Mouse (Mus musculus) G1E (cell line): ENCODE results near the gene Rdh11. TPM values are rescaled to one million over a fixed set of nuclear protein-coding genes. Genes with fewer than 3 reads are reported as not detected.
"Not testable (repeated sequence)": the region's sequence is repeated elsewhere in the genome, so short reads cannot be mapped to it uniquely, and the experiment has no call there.

Source experiments
- ATAC-seq: 2 replicates; pipeline ENCODE4 v1.8.0; 2016; ENCODE audit warnings: mild to moderate bottlenecking; ENCODE audit not compliant: insufficient number of reproducible peaks, poor library complexity, low FRiP score, severe bottlenecking; ENCODE audit errors: extremely low read depth
- DNase-seq: peaks from one replicate; pipeline ENCODE4 v3.0.0; 2012; ENCODE audit warnings: low spot score
- H3K27me3 ChIP-seq: 2 replicates; pipeline ENCODE4 v1.6.1; 2012; ENCODE audit warnings: mild to moderate bottlenecking, low read length, inconsistent platforms; ENCODE audit not compliant: insufficient read depth
- H3K36me3 ChIP-seq: replicated peaks from 2 replicates; pipeline ENCODE3; 2012; ENCODE audit warnings: mild to moderate bottlenecking, inconsistent platforms
- H3K4me1 ChIP-seq: 2 replicates; pipeline ENCODE4 v1.6.1; 2012; ENCODE audit warnings: low read depth, low read length, inconsistent platforms, mixed read lengths; ENCODE audit not compliant: insufficient read depth
- H3K4me3 ChIP-seq: 2 replicates; pipeline ENCODE4 v1.5.1; 2012; ENCODE audit warnings: low read depth, mild to moderate bottlenecking, inconsistent platforms, low read length, moderate library complexity, mixed read lengths
- H3K9me3 ChIP-seq: replicated peaks from 2 replicates; pipeline ENCODE4 v1.6.1; 2012; ENCODE audit warnings: inconsistent platforms
- CTCF ChIP-seq: IDR thresholded peaks from 2 replicates; pipeline ENCODE4 v1.5.1; 2012; ENCODE audit warnings: low read depth, low read length, inconsistent platforms, mixed read lengths
- GATA1 ChIP-seq: IDR thresholded peaks from 2 replicates; pipeline ENCODE4 v1.6.1; 2012; ENCODE audit warnings: borderline replicate concordance, low read length, inconsistent platforms, mixed read lengths
- GATA2 ChIP-seq: IDR thresholded peaks from 2 replicates; pipeline ENCODE4 v1.6.1; 2012; ENCODE audit warnings: low read depth, low read length, inconsistent platforms, borderline replicate concordance
- POLR2AphosphoS5 ChIP-seq: IDR thresholded peaks from 2 replicates; pipeline ENCODE4 v1.6.1; 2012; ENCODE audit warnings: low read depth, low read length, inconsistent platforms; ENCODE audit not compliant: insufficient replicate concordance
- TAL1 ChIP-seq: conservative IDR thresholded peaks from 2 replicates; pipeline ENCODE4 v1.6.1; 2012; ENCODE audit warnings: low read depth, low read length, inconsistent platforms, mixed read lengths
- polyA plus RNA-seq: library from polyadenylated mRNA; stranded (reverse); fragments of >175 nt; gene quantifications from 2 replicates; pipeline ENCODE4 v1.2.3, GENCODE M21; 2012
- total RNA-seq, 2 experiments: library from RNA; stranded (forward) in 1 of 2; stranded (reverse) in 1 of 2; fragments of 200-1000 nt in 1 of 2; fragments of >200 nt in 1 of 2; fragmentation: Nextera tagmentation in 1 of 2; gene quantifications; 2 replicates each; pipeline ENCODE4 v1.2.3; 2014 to 2017

Rdh11 gene
- total and polyA plus RNA-seq, 3 experiments: 1.5 to 58.1 (median 49.6) TPM

DNA sequence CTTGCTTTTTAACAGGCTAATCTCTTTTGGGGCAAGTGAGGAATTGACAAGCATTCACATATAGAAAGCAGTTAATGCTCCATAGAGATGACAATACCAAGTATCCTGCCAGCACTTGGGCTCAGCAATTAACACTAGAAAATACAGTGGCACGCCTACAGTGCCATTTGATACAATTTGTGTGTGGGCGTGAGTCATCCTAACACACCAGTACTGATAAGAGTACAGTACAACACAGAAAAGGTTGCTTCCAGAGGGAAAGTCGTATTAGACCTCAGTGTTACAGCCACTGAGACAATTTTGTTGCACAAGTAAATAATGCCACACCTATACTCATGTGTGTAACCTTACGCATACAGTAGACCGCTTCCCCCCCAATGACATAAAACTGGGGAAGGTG, 5.0 kb upstream of the Rdh11 start:
- peaks cover 4% of the 10 kb centered on the region for H3K4me1 ChIP-seq
- no peaks in the 10 kb centered on the region for H3K9me3 ChIP-seq
- H3K27me3 ChIP-seq: peaks cover 15% of the 10 kb centered on the region
- no peak overlapping the region for H3K4me3 ChIP-seq
- TF ChIP-seq GATA1 (no peak), CTCF (no peak), TAL1 (no peak), GATA2 (no peak), POLR2AphosphoS5 (no peak)
- DNase-seq (no peak), ATAC-seq (no peak)
- no peaks in the 10 kb centered on the region for H3K36me3 ChIP-seq

GRCm38 (mm10) chr12:79193441-79193840, 1.3 kb upstream of the Rdh11 start:
- DNase-seq: peak; percentile 52
- H3K4me1 ChIP-seq: peaks cover 31% of the 10 kb centered on the region
- peaks cover 18% of the 10 kb centered on the region for H3K36me3 ChIP-seq
- TF ChIP-seq CTCF (peak; percentile 86), TAL1 (no peak)
- H3K27me3 ChIP-seq: peaks cover 8% of the 10 kb centered on the region; the same call in 1 of the 2 replicates
- H3K4me3 ChIP-seq: no peak overlapping the region
- H3K9me3 ChIP-seq: no peaks in the 10 kb centered on the region
- ATAC-seq: no peak

GRCm38 (mm10) chr12:79191701-79192100, 392 bp downstream of the Rdh11 start:
- no peaks in the 10 kb centered on the region for H3K9me3 ChIP-seq
- peaks cover 33% of the 10 kb centered on the region for H3K4me1 ChIP-seq
- H3K4me3 ChIP-seq: peak overlapping the region; percentile 72
- H3K36me3 ChIP-seq: peaks cover 35% of the 10 kb centered on the region
- TF ChIP-seq POLR2AphosphoS5: no peak
- TF ChIP-seq GATA2: no peak
- no peak for TF ChIP-seq CTCF
- no peak for TF ChIP-seq TAL1
- no peak for TF ChIP-seq GATA1
- ATAC-seq (peak; percentile 75), DNase-seq (peak; percentile 90)
- 0 out of 2 replicates have a peak, but pooled peaks cover 3% of the 10 kb centered on the region for H3K27me3 ChIP-seq

DNA sequence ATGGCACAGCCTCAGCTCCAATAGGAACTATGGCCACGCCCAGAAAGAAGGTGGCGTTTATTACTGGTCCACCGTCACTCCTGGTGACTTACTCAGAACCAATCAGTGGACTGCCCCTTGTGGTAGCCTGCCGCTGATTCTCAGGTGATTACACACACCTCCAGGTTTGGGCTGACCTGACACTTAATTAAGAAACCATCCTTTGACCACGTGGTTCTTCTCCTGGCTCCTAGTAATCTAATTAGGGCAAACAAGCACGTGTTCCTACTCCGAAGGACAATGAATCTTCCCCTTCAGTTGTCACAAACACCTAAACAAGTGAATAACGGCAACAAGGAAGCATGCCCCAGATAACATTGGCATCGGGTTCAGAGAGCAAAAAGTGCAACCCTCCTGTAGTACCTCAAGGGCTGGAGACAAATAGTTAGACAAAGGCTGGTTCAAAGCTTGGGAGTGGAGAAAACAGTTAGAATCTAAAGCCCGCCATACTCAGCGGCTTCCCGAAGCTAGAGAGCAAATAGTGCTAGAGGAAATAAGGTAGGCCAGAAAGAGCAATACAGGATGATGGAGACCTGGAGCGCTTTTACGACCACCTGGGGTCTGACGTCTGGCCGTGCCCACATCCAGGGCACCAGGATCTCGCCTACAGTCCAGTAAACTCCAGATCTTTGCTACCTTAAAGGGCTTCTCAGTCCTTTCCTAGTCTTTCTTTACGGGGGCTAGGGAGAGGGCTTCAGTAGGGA, 991 bp downstream of the Rdh11 start:
- TF ChIP-seq TAL1 (no peak), GATA2 (no peak), GATA1 (no peak)
- Histone ChIP-seq H3K4me3 (peak overlapping the region; percentile 72), H3K9me3 (no peaks in the 10 kb centered on the region), H3K4me1 (peaks cover 39% of the 10 kb centered on the region), H3K36me3 (peaks cover 41% of the 10 kb centered on the region), H3K27me3 (no peaks in the 10 kb centered on the region)
- peak; percentile 91 for DNase-seq
- ATAC-seq: peak; percentile 87

- peak; percentile 45 for DNase-seq
- H3K27me3 ChIP-seq, H3K9me3 ChIP-seq: not testable (repeated sequence)
- Histone ChIP-seq H3K36me3 (peaks cover 91% of the 10 kb centered on the region), H3K4me1 (peaks cover 45% of the 10 kb centered on the region), H3K4me3 (peak overlapping the region; percentile 30; the same call in 1 of the 2 replicates)
- peak; percentile 65 for ATAC-seq
Measured at GRCm38 (mm10) chr12:79185160-79185559, 6.9 kb downstream of the Rdh11 start.

DNA sequence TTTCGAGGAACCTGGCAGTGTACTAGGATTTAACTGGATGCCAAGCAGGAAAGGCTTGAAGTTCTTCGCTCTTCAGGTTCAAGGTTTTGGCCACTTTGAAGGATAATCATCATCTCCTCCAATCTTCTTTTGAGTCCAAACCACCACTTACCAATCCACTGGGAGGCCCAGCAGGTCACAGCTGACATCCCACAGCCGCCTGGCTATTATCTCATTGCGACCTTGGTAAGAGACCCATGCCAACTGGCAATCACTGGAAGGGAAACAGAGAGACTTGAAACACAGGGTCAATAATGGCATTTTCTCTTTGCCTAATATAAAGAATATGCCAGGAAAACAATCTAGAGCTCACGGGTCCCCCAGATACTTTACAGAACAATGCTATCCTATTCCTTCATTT, 16.1 kb downstream of the Rdh11 start:
- no peak for DNase-seq
- Histone ChIP-seq H3K36me3 (peaks cover 64% of the 10 kb centered on the region), H3K4me1 (peaks cover 27% of the 10 kb centered on the region), H3K9me3 (no peaks in the 10 kb centered on the region), H3K4me3 (no peak overlapping the region), H3K27me3 (no peaks in the 10 kb centered on the region)
- TF ChIP-seq POLR2AphosphoS5: no peak
- ATAC-seq: no peak

DNA sequence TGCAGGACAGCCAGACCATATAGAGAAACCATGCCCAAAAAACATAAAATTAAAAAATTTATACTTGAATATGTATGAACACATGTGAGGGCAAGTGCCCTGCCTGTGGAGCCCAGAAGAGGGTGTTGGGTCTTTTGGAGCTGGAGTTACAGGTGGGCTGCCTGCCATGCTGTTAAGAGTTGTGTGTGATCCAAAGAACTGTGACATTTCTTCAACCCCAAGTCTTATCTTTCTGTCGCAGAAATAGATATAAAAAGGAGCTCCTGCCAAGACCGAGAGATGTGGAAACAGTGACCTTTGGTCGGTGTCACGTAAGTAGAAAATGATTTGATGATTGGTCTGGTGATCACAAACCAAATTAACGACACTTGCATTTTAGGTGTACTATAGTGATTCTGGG, 18.4 kb downstream of the Rdh11 start:
- H3K4me3 ChIP-seq: no peak overlapping the region
- peaks cover 40% of the 10 kb centered on the region for H3K4me1 ChIP-seq
- ATAC-seq (no peak), DNase-seq (no peak)
- TF ChIP-seq GATA1: no peak
- no peak for TF ChIP-seq CTCF
- TF ChIP-seq POLR2AphosphoS5: no peak
- TF ChIP-seq TAL1: no peak
- TF ChIP-seq GATA2: no peak
- no peaks in the 10 kb centered on the region for H3K9me3 ChIP-seq
- peaks cover 62% of the 10 kb centered on the region for H3K36me3 ChIP-seq
- H3K27me3 ChIP-seq: no peaks in the 10 kb centered on the region
